Mouse (Mus musculus): ENCODE measurements around the gene Ptprk.

Gene Ptprk

DNA sequence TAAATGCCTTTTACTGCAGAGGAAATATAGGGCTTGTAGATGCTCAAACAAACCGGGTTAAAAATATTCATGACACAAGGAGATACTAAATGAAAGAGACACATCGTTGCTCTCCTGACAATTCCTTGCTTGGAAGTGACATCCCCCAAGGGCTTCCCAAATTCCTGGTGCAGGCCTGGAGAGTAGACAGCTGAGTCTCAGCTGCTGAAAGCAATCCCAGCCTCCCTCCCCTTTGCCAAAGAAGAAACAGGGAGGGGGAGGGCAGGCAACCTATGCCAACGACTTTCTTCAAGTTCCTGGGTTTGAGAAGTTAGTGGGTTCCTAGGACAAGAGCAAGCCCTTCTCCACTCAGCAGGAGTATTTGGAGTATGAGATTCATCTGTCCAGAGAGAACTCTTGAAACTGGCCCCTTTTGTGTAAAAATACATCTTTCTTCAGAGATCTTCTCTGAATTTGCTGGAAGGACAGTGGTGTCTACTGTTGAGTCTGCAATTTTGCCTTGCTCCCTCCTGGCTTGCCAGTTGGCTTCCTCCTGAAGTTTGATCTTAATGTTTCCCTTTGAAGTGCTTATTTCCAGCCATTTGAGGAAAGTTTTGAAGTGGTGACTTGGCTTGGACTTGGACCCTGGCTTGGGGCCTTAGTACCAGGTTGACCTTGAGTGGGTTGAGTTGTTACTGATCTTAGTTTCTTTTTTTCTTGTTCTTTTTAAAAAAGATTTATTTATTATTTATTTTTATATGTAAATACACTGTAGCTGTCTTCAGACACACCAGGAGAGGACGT lies 111.6 kb downstream of the Ptprk start:
- DNase-seq, result no peak

DNA sequence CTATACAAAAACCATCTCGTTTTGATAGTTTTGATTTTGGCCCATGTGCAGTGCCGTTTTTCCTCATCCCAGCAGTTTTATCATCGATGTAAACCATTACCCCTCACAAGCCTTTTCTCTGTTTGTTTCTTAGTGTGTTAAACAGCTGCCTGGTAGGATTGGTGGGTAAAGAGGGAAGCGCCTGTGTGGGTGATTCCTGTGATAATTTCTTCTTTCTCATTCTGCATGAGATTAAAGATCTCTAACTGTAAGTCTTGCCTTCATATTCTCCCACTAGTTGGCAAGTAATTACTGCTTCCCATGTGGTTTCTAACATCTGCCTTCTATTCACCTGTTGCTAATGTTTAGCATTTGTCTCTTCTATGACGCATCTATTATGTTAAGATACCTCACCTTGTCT lies 116.8 kb downstream of the Ptprk start:
- no peak for DNase-seq

DNA sequence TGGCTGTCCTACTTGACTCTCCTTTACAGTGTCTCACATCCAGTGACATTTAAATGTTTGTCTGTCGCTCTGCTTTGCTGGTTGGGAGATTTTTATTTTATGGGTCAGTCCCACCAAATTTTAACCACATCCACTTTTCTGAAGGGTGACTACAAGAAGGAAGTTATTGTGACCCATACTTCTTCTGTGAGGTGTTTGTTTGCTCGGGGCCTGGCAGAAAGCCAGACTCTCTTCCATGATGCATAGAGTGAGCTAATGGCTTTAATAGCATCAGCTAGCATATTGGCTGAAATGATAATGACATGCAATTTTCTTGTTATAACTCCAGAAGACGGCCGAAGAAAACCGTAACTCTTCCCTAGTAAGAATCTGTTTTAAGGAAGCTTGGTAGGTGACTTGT lies 119.0 kb downstream of the Ptprk start:
- no peak for DNase-seq

DNA sequence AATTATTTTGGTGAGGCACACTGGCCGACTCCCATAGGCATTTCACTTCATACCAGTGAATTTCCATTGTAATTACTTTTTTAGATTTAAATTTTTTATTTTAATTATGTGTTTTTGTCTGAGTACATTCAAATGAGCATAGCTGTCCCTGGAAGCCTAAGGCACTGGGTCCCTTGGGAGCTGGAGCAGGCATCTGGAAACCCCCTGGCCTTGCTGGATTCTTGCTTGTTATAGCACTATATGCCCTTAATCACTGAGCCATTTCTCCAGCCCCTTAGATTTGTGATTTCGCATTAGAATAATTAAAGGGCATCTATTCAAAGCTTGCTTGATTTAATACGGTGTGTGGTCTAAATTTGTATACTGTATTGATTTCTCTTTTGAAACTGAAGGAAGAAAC lies 126.0 kb downstream of the Ptprk start:
- DNase-seq, result no peak

DNA sequence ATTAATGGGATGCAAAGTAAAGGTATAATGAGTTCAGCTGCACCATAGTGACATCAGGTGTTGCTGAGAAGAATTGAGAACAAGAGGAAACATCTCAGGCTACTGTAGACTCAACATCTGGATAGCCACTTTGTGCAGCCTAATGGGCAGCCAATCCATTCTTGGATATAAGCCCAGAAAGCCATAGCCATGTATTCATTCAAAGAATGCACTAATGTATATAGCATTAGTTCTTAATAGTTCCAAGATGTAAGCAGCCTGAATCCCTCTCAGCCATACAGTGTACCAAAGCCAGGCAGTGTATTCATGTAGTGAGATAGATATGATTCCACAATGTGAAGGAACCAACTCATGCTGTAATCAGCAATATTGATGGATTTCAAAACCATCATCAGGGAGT lies 134.8 kb downstream of the Ptprk start:
- no peak for DNase-seq

DNA sequence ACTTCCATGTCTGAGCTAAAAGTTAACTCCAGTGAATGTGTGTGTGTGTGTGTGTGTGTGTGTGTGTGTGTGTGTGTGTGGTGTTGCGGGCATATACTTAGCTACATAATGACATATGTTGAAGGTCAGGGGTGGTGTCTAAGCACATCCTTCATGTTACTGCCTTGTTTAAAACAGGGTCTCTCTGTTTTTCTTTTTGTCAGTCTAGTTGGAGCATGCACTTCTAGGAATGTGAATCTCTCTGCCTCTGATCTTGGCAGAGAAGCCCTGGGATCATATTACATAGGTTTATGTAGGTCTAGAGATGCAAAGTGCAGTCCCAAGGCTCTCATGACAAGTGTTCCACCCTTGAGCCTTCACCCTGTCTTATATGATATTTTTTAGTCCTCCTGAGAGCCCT lies 137.5 kb downstream of the Ptprk start:
- peak; percentile 41 for DNase-seq

DNA sequence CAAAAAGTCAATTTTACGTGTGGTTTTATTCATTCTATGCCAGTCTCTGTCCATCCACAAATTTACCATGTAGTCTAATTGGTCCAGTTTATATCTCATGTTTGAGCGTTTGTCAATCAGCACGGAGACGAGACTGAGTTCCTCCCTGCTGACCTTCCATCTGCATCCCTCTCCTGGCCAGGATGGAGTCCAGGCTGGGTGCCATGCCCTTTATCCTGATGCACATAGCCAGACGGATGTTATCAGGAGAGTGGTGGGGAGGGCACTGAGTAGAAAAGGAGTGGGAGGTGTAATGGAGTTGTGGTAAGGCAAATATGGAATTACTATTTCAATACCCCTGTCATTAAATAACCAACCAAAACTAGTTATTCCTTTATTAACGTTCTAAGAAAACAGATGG lies 140.5 kb downstream of the Ptprk start:
- no peak for DNase-seq

DNA sequence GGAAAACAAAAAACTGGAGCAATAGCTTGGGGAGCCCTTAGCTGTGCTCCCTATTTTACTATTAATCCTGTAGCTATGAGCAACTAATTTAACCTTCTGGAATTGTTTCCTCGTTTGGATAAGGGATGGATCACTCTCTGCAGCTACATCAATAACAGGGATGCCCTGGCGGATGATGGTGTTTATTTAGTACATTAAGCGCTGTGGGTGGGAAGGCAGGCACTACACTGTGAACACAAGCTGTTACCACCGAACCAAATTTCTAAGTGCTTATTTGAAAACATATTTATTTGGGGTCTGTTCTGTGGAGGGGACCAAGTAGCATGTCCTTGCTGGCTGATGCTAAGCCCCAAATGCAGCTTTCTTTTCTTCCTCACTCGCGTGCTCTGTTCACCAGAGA lies 149.0 kb downstream of the Ptprk start:
- no peak for DNase-seq

DNA sequence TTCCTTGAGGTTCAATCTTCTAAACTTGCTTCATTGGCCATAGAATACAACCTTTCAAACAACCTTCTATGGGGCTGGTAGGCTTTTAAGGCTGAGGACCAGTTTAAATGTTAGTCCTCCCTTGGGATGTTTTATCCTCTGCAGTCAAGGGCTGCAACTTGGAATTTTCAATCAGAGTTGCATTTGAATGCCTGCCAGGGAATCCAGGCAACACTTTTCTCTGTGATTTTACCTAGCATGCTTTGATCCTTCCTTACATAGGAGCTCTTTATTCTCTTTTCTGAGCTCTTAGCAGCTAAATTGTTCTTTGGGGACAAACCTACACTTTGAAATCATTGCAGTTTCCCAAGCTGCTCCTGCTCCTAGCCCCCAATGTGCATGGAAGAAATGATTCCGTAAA lies 149.8 kb downstream of the Ptprk start:
- DNase-seq, result no peak

DNA sequence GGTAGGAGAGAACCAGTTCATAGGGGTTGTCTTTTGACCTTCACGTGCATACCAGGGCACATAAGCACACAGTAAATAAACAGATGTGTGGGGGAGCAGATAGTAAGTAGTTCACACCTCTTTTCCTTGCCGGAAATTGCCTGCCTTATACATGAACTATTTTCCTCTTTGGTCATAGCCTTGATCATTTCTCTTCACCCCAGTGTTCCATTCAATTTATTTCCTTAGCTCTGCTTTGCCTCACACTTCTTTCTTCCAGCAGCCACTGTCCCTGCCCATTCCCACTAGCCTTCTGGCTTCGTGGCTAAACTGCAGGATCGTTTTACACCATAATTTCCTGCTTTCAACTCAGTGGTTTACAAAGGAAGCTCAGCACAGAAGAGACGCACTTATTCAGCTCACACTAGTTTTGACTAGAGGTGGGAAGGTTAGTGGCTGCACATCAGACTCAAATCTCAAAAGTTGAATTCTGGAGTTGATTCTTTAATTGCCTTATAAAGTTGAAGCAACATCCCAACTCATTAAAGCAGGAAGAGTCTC lies 151.0 kb downstream of the Ptprk start:
- peak; percentile 43 for DNase-seq

DNA sequence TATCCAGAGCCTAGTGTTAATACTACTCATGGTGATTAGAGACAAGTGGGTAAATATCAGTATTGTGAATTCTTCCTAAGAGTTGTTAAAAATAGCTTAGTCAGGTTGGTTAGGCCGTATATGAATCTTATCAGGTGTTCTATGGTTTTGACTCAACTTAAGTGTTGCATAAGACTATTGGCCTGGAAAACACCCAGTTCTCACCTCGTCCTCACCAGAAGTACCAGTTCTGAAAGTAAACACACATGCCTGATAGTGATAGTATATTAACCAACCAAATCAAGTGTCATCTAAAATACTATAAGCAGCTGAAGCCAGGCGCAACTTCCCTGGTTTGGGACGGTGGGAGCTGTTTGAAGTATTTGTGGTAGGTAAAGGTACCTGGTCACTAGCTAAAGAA lies 153.1 kb downstream of the Ptprk start:
- DNase-seq, result no peak

DNA sequence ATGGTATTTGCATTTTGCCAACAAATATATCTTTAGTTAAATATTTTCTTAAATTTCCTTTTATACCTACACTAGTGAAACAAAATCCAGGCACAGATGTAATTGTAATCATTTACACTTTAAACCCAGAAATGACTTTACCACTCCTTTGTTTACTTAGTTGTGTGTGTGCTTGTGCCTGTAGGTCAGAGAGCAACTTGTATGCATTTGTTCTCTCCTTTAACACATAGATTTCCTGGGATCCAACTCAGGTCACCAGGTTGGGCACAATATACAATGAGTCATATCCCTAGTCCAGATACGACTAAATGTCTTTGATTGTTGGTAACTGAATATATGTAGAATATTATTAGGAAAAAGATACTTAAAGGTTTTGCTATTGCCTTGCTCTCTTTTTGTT lies 153.6 kb downstream of the Ptprk start:
- DNase-seq, result no peak

DNA sequence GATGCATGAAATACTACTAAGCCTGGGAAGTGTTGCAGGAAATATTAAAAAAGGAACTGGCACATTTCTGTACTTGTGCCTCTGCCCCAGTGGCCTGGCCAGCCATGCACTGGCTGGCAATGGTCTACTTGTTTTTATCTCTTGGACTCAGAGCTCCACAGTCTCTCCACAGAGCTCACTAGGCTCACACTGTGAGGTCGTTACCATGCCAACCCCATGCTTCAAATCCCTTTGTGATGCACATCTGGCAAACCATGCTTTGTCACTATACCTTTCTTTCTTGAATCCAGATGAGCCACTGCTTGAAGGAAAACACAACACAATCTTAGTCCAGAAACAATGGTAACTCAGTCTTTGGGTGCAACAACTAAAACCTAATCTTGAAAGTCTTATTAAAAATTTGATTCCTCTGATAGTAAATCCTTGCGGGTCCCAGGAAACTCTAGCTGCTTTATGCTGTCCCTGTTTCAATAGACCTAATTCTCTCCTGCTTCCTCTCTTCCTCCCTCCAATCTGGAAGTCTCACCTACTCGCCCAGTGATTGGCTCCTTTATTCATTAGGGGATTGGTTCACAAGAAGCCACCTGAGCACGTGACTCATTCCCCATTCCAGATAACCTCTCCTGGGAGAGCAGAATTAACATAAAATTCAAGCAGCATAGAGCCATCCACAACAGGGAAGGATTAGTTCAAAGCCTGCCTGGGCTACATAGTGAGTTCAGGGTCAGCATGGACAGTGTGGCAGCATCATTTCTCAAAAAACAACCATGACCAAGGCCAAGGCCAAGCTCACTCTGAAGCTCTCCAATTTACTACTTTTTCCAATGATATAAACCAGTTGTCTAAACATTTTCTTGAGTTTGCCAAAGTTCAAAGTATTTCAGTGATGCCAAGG lies 157.9 kb downstream of the Ptprk start:
- DNase-seq, result peak; percentile 71

DNA sequence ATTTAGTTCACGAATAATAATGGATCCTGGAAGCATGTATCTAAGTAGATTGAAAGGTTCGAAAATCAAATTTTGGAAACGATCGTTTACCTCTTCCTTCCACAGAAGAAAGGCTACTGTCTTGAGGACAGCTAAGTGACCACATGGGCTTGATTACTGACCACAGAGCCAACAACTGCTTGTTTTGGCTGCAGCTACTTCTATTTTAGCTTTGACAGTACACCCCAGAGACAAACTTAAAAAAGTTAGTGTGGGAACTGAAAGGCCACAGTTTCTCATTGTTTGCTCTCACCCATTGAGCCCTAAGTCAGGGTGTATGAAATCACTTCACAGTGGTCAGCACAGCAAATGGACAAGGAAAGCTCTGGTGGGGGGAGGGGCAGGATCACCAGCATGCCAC lies 174.4 kb downstream of the Ptprk start:
- DNase-seq, result no peak

DNA sequence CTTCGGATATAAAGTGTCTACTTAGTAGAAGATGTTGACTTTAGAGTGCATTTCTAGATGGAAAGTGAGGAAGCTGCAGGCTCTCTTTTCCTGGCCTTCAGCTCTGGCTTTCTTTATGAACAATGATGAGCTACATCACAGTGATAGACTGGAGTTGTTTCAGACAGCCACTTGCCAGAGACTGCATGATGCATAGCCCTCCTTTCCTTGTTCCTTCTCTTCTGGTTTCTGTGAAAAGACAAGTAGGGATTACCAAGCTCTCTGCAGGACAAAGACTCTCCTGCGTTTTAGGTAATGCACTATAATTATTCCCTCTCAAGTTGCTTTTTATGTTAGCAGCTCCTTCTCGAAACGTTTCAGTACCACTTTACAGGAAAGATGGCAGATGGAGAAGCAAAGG lies 176.8 kb downstream of the Ptprk start:
- DNase-seq, result no peak

DNA sequence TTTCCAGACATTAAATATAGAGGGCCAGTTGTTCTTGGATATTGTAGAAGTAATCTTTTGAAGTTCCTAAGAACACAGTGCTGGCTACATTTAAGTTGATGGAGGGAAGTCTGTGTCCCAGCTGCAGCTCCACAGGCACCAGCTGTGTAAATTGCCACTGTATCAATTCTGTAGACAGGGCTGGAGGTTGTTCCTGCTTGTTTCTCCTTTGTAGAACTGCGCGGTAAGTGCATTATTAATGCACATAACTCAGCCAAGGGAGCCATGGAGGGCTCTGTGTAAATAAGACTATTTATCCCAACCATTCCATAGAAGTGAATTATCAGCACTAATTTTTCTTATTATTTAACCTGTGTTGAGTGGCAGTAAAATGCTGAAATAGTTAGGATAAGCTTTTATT lies 186.0 kb downstream of the Ptprk start:
- no peak for DNase-seq

DNA sequence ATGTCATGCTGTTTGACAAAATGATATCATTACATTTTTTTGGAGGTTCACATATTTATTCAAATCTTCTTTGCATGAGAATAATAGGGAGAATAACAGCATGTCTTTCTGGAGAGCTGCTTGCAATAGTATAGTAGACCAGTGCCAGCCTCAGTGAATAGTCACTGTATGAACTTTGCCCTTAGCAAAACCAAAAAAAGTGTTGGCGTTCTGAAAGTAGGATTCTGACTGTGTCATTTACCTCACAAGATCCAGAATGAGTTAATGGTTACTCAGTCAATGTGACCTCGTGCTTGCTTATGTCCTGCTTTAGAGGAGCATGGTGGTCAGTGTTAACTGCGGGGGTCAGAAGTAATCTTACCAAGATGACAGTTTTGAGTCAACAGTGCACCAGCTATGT lies 187.5 kb downstream of the Ptprk start:
- DNase-seq, result no peak

DNA sequence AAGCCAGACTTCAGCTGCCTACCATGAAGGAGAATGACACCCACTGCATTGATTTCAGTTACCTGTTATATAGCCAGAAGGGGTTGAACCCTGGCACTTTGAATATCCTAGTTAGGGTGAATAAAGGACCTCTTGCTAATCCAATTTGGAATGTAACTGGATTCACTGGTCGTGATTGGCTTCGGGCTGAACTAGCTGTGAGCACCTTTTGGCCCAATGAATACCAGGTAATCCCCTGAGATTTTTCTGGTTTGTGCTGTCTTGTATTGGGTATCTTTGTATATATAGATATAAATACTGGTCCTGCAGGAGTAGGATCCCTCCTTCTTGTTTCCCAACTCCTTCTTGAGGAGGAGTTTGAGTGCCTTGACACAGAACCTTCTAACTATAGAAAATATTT lies 188.9 kb downstream of the Ptprk start:
- DNase-seq, result no peak

DNA sequence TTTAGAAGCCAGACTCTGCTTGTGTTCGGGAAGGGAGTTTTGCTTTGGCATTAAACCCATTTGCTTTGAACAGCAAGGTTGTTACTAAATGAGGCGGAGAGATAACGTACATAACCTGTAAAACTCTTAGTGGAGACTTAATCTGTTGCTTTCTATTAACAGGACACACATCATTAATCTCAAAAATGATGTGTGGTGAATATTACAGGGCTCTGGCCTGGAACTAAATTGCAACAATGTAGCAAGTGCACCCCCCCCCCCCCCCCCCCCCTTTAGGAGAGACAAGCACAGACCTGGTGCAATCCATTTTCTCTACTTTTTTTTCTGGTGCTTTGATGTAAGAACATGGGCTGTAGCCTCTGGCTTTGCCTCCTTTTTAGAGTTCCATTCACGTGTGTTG lies 195.7 kb downstream of the Ptprk start:
- no peak for DNase-seq

DNA sequence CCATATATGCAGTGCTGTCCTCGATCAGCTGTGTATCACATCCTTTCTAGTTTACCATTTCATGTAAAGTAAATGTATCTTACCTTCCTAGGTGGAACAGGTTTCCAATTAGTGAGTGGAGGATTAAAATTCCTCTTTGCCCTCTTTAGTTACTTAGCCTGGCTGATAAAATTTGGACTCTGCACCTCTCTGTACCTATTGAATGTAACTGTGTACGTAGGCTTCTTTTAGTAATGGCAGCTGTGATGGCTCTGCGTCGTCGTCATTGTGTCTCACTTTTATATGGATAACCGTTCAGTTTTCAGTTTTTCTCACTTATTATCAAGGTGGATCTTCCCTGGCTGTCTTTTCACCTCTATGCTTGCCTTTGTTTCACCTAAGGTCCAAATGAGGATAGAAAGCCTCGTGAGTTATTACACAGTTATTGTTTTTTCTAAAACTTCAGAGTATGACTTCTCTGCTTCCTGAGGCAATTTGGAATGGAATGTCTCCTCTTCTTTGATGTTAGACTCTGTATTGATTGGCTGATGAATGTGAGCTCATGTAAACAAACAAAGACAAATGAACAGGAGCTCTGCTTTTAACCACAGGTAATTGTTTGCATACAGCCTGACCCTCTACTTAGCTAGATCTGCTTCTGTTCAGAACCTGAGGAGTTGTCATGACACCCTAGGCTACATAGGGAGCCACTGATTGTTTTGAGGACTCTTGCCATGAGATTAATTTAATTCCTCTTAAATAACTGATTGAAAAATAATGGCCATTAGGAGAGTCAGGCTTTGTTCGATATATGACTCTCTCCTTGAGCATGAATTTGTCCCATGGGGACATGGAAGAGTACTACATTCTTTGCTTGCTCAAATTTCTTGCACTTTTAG lies 197.3 kb downstream of the Ptprk start:
- no peak for DNase-seq

DNA sequence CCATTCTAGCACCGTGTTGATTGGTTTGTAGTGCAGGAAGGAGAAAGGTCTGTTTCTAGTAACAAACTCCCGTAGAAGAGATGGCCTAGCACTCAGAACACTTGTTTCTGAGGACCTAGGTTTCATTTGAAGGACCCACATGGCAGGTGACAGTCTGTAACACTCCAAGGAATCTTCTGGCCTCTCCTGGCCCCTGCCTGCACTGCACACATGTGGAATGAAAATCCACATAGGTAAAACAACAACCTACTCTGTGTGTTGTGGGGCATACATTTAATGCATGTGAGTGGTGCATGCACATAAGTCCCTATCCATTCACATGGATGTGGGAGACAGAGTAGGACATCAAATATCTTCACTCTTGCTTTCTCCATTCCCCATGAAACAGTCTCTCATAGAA lies 204.1 kb downstream of the Ptprk start:
- no peak for DNase-seq

DNA sequence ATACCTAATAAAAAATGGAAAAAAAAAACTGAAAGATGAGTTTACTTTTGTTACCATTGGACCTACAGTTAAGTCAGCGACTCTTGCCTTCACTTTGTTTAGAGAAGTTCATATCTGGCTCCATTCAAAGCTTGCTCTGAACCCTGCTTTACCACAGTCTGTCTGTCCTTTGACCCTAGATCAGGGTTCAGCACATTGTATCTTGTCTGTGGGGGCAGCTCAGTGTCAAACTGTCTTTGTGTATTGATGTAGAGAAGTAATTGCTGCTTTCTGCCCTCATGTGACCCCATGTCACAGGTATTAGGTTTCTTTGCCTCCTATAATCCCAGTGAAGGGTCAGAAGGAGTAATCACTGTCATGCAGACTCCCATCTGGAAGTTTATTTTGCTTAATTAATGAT lies 222.9 kb downstream of the Ptprk start:
- peak; percentile 19 for DNase-seq

DNA sequence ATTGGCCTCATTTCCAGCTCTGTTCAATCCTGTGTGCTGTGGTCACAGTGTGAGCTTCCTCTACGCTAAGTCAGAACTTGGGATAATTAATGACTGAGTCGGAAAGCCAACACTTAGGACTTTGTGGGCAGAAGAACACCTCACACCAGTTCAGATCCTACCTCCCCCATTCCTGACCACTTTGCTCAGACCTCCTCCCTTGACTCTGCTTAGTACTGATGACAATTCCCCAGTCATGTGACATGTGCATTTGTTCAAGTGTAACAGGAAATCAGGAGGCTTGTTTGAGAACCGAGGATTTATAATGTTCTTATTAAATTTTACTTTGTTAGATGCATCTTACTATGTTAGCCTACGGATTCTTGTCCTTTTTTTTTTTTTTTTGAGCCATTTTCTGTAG lies 224.6 kb downstream of the Ptprk start:
- DNase-seq, result no peak
